Mouse (Mus musculus) embryonic facial prominence, embryonic 13.5 days (tissue): ENCODE measurements at regions not wholly inside any gene's neighbourhood (a gene's known extent, or its start where the extent isn't known, plus 50 kb on each side); places are given as distances from the start of the nearest gene placed in this dataset.

ENCODE experiments used
- ATAC-seq: fragments of 200-750 bp; cut with Nextera tagmentation; 2 replicates; pipeline ENCODE4 v1.8.0; 2017; ENCODE audit warnings: low read depth; ENCODE audit not compliant: insufficient number of reproducible peaks, insufficient read depth, low FRiP score, low TSS enrichment
- H3K27ac ChIP-seq: fragments of 300-500 bp; sonication (generic); 2 replicates; pipeline ENCODE4 v1.5.1; 2015; ENCODE audit warnings: moderate library complexity, mild to moderate bottlenecking, inconsistent platforms
- H3K27me3 ChIP-seq: fragments of 300-500 bp; sonication (generic); 2 replicates; pipeline ENCODE4 v1.6.1; 2015; ENCODE audit warnings: mild to moderate bottlenecking, inconsistent platforms
- H3K36me3 ChIP-seq: fragments of 300-500 bp; sonication (generic); 2 replicates; pipeline ENCODE4 v1.6.1; 2015; ENCODE audit warnings: mild to moderate bottlenecking, inconsistent platforms
- H3K4me1 ChIP-seq: fragments of 300-500 bp; sonication (generic); 2 replicates; pipeline ENCODE4 v1.6.1; 2015; ENCODE audit warnings: inconsistent platforms
- H3K4me2 ChIP-seq: fragments of 300-500 bp; sonication (generic); 2 replicates; pipeline ENCODE4 v1.6.1; 2015; ENCODE audit warnings: moderate library complexity, mild to moderate bottlenecking, inconsistent platforms
- H3K4me3 ChIP-seq: fragments of 300-500 bp; sonication (generic); 2 replicates; pipeline ENCODE4 v1.5.1; 2015; ENCODE audit warnings: mild to moderate bottlenecking, inconsistent platforms
- H3K9ac ChIP-seq: fragments of 300-500 bp; sonication (generic); 2 replicates; pipeline ENCODE4 v1.6.1; 2015; ENCODE audit warnings: mild to moderate bottlenecking, inconsistent platforms
- H3K9me3 ChIP-seq: fragments of 300-500 bp; sonication (generic); 2 replicates; pipeline ENCODE4 v1.6.1; 2016; ENCODE audit warnings: inconsistent platforms
- WGBS: fragments of 180-500 bp; shearing (Covaris S2); methylation state at CpG from one replicate; pipeline ENCODE4 v1.1.7; 2015; ENCODE audit warnings: mixed read lengths; 5-methylcytosine and 5-hydroxymethylcytosine counted together

- no peaks in the 10 kb centered on the region for H3K9me3 ChIP-seq
- H3K36me3 ChIP-seq = no peaks in the 10 kb centered on the region
- no peak overlapping the region for H3K27ac ChIP-seq
- H3K4me1 ChIP-seq = no peaks in the 10 kb centered on the region
- H3K4me2 ChIP-seq = no peak overlapping the region
- no peak for ATAC-seq
- H3K4me3 ChIP-seq = no peak overlapping the region
- H3K9ac ChIP-seq = no peak overlapping the region
- WGBS = 47% methylated on average over 1 of the region's 1 CpGs
- no peaks in the 10 kb centered on the region for H3K27me3 ChIP-seq
Measured at GRCm38 (mm10) chr2:124919762-124920255, 148.1 kb upstream of the Slc24a5 start.

GRCm38 (mm10) chr2:124920265-124920664, 147.7 kb upstream of the Slc24a5 start:
- H3K4me3 ChIP-seq = no peak overlapping the region
- H3K9me3 ChIP-seq = no peaks in the 10 kb centered on the region
- no peaks in the 10 kb centered on the region for H3K27me3 ChIP-seq
- H3K36me3 ChIP-seq = no peaks in the 10 kb centered on the region
- WGBS = 80% methylated on average over 2 of the region's 2 CpGs
- H3K4me2 ChIP-seq = no peak overlapping the region
- no peaks in the 10 kb centered on the region for H3K4me1 ChIP-seq
- H3K27ac ChIP-seq = no peak overlapping the region
- no peak overlapping the region for H3K9ac ChIP-seq
- ATAC-seq = no peak

GRCm38 (mm10) chr2:124927882-124928758, 139.8 kb upstream of the Slc24a5 start:
- Histone ChIP-seq H3K9me3 (no peaks in the 10 kb centered on the region), H3K27me3 (peaks cover 4% of the 10 kb centered on the region), H3K27ac (no peak overlapping the region), H3K4me1 (no peaks in the 10 kb centered on the region; the same call in 1 of the 2 replicates), H3K9ac (no peak overlapping the region), H3K4me2 (no peak overlapping the region), H3K4me3 (no peak overlapping the region), H3K36me3 (no peaks in the 10 kb centered on the region)
- ATAC-seq = 0 out of 2 replicates have a peak, but pooled peaks have one; percentile 72
- 84% methylated on average over 10 of the region's 10 CpGs for WGBS

GRCm38 (mm10) chr2:124928759-124929113, 139.2 kb upstream of the Slc24a5 start:
- 81% methylated on average over 5 of the region's 5 CpGs for WGBS
- H3K9me3 ChIP-seq = no peaks in the 10 kb centered on the region
- no peak for ATAC-seq
- H3K27me3 ChIP-seq = peaks cover 4% of the 10 kb centered on the region
- no peak overlapping the region for H3K9ac ChIP-seq
- no peak overlapping the region for H3K4me2 ChIP-seq
- H3K27ac ChIP-seq = no peak overlapping the region
- H3K4me3 ChIP-seq = no peak overlapping the region
- no peaks in the 10 kb centered on the region; the same call in 1 of the 2 replicates for H3K4me1 ChIP-seq
- no peaks in the 10 kb centered on the region for H3K36me3 ChIP-seq

GRCm38 (mm10) chr2:124930719-124931118, 137.2 kb upstream of the Slc24a5 start:
- Histone ChIP-seq H3K9ac (no peak overlapping the region), H3K27me3 (peaks cover 4% of the 10 kb centered on the region), H3K9me3 (no peaks in the 10 kb centered on the region), H3K36me3 (no peaks in the 10 kb centered on the region), H3K4me1 (no peaks in the 10 kb centered on the region; the same call in 1 of the 2 replicates), H3K4me2 (no peak overlapping the region), H3K4me3 (no peak overlapping the region), H3K27ac (no peak overlapping the region)
- WGBS = 28% methylated on average over 7 of the region's 7 CpGs
- ATAC-seq = no peak

GRCm38 (mm10) chr2:124932566-124932965, 135.4 kb upstream of the Slc24a5 start:
- Histone ChIP-seq H3K27me3 (peaks cover 4% of the 10 kb centered on the region; the same call in 1 of the 2 replicates), H3K4me1 (no peaks in the 10 kb centered on the region; the same call in 1 of the 2 replicates), H3K9me3 (no peaks in the 10 kb centered on the region), H3K36me3 (no peaks in the 10 kb centered on the region), H3K4me3 (no peak overlapping the region), H3K4me2 (no peak overlapping the region), H3K27ac (no peak overlapping the region), H3K9ac (no peak overlapping the region)
- 45% methylated on average over 6 of the region's 6 CpGs for WGBS
- no peak for ATAC-seq

- 86% methylated on average over 1 of the region's 1 CpGs for WGBS
- no peak overlapping the region for H3K4me2 ChIP-seq
- peaks cover 4% of the 10 kb centered on the region; the same call in 1 of the 2 replicates for H3K27me3 ChIP-seq
- no peak overlapping the region for H3K27ac ChIP-seq
- no peaks in the 10 kb centered on the region for H3K9me3 ChIP-seq
- H3K4me1 ChIP-seq = no peaks in the 10 kb centered on the region; the same call in 1 of the 2 replicates
- H3K36me3 ChIP-seq = no peaks in the 10 kb centered on the region
- no peak overlapping the region for H3K4me3 ChIP-seq
- no peak for ATAC-seq
- no peak overlapping the region for H3K9ac ChIP-seq
Measured at GRCm38 (mm10) chr2:124933876-124934275, 134.0 kb upstream of the Slc24a5 start.

GRCm38 (mm10) chr2:124948263-124948781, 119.6 kb upstream of the Slc24a5 start:
- Histone ChIP-seq H3K27ac (no peak overlapping the region), H3K4me3 (no peak overlapping the region), H3K36me3 (no peaks in the 10 kb centered on the region), H3K9me3 (no peaks in the 10 kb centered on the region), H3K4me2 (no peak overlapping the region), H3K27me3 (no peaks in the 10 kb centered on the region; the same call in 1 of the 2 replicates), H3K4me1 (peaks cover 5% of the 10 kb centered on the region), H3K9ac (no peak overlapping the region)
- no peak for ATAC-seq
- 56% methylated on average over 2 of the region's 2 CpGs for WGBS

GRCm38 (mm10) chr2:124948812-124949211, 119.1 kb upstream of the Slc24a5 start:
- 41% methylated on average over 9 of the region's 9 CpGs for WGBS
- no peak overlapping the region for H3K9ac ChIP-seq
- H3K27me3 ChIP-seq = no peaks in the 10 kb centered on the region; the same call in 1 of the 2 replicates
- no peak overlapping the region for H3K4me2 ChIP-seq
- no peak for ATAC-seq
- H3K9me3 ChIP-seq = no peaks in the 10 kb centered on the region
- no peak overlapping the region for H3K27ac ChIP-seq
- H3K36me3 ChIP-seq = no peaks in the 10 kb centered on the region
- H3K4me3 ChIP-seq = no peak overlapping the region
- H3K4me1 ChIP-seq = peaks cover 5% of the 10 kb centered on the region

GRCm38 (mm10) chr2:124952212-124952611, 115.7 kb upstream of the Slc24a5 start:
- Histone ChIP-seq H3K4me3 (no peak overlapping the region), H3K4me1 (peaks cover 5% of the 10 kb centered on the region), H3K9ac (no peak overlapping the region), H3K27ac (no peak overlapping the region), H3K9me3 (no peaks in the 10 kb centered on the region), H3K36me3 (no peaks in the 10 kb centered on the region), H3K4me2 (no peak overlapping the region), H3K27me3 (no peaks in the 10 kb centered on the region; the same call in 1 of the 2 replicates)
- ATAC-seq = no peak
- WGBS = 38% methylated on average over 4 of the region's 4 CpGs

GRCm38 (mm10) chr2:124953015-124953414, 114.9 kb upstream of the Slc24a5 start:
- 73% methylated on average over 5 of the region's 5 CpGs for WGBS

GRCm38 (mm10) chr2:124955843-124956242, 112.1 kb upstream of the Slc24a5 start:
- Histone ChIP-seq H3K27me3 (no peaks in the 10 kb centered on the region; the same call in 1 of the 2 replicates), H3K4me3 (no peak overlapping the region), H3K9me3 (no peaks in the 10 kb centered on the region), H3K4me1 (no peaks in the 10 kb centered on the region), H3K36me3 (no peaks in the 10 kb centered on the region), H3K9ac (no peak overlapping the region), H3K4me2 (no peak overlapping the region), H3K27ac (no peak overlapping the region)
- 30% methylated on average over 7 of the region's 7 CpGs for WGBS
- ATAC-seq = no peak

More at GRCm38 (mm10) chr2:124953015-124953414, 114.9 kb upstream of the Slc24a5 start:
- no peaks in the 10 kb centered on the region; the same call in 1 of the 2 replicates for H3K27me3 ChIP-seq
- H3K36me3 ChIP-seq = no peaks in the 10 kb centered on the region
- peaks cover 5% of the 10 kb centered on the region for H3K4me1 ChIP-seq
- no peak overlapping the region for H3K9ac ChIP-seq
- no peak for ATAC-seq
- no peak overlapping the region for H3K27ac ChIP-seq
- no peak overlapping the region for H3K4me2 ChIP-seq
- H3K9me3 ChIP-seq = no peaks in the 10 kb centered on the region
- H3K4me3 ChIP-seq = no peak overlapping the region
